Mouse (Mus musculus): ENCODE data around the gene Asl.
A peak's percentile ranks its signal among the peaks of the same experiment; 100 is the strongest.

Asl gene

GRCm38 (mm10) chr5:130003229-130003628 lies 25.8 kb downstream of the Asl start:
- DNase-seq (ENCODE audit: low read depth): no peak

- peak; percentile 76 for DNase-seq (ENCODE audit: low read depth)
Observed at GRCm38 (mm10) chr5:130002301-130003146, 26.5 kb downstream of the Asl start, which contains the start of gene Gusb. TSS of gene Gusb (minus strand) at chr5:130003049.

- peak; percentile 27 for DNase-seq (ENCODE audit: low read depth)
Observed at GRCm38 (mm10) chr5:130001356-130001987, 27.6 kb downstream of the Asl start.

- DNase-seq (ENCODE audit: low read depth): no peak
Observed at GRCm38 (mm10) chr5:130000735-130001134, 28.3 kb downstream of the Asl start.

GRCm38 (mm10) chr5:129999097-129999496 lies 29.9 kb downstream of the Asl start:
- peak; percentile 85 for DNase-seq (ENCODE audit: low read depth)

GRCm38 (mm10) chr5:129997700-129998099 lies 31.3 kb downstream of the Asl start:
- DNase-seq (ENCODE audit: low read depth): no peak

GRCm38 (mm10) chr5:129994989-129995388 lies 34.1 kb downstream of the Asl start:
- no peak for DNase-seq (ENCODE audit: low read depth)

GRCm38 (mm10) chr5:129993374-129993773 lies 35.7 kb downstream of the Asl start:
- DNase-seq (ENCODE audit: low read depth): no peak

- no peak for DNase-seq (ENCODE audit: low read depth)
Observed at GRCm38 (mm10) chr5:129991898-129992297, 37.1 kb downstream of the Asl start.

- no peak for DNase-seq (ENCODE audit: low read depth)
Observed at GRCm38 (mm10) chr5:129989376-129989775, 39.7 kb downstream of the Asl start.

GRCm38 (mm10) chr5:129980216-129980615 lies 48.8 kb downstream of the Asl start:
- DNase-seq (ENCODE audit: low read depth): no peak

- no peak for DNase-seq (ENCODE audit: low read depth)
Observed at GRCm38 (mm10) chr5:129978608-129979007, 50.4 kb downstream of the Asl start.

GRCm38 (mm10) chr5:129977768-129978167 lies 51.3 kb downstream of the Asl start:
- no peak for DNase-seq (ENCODE audit: low read depth)

- no peak for DNase-seq (ENCODE audit: low read depth)
Observed at GRCm38 (mm10) chr5:129974866-129975311, 54.2 kb downstream of the Asl start.

- no peak for DNase-seq (ENCODE audit: low read depth)
Observed at GRCm38 (mm10) chr5:129974354-129974753, 54.7 kb downstream of the Asl start.

- no peak for DNase-seq (ENCODE audit: low read depth)
Observed at GRCm38 (mm10) chr5:129971491-129971890, 57.6 kb downstream of the Asl start.

- no peak for DNase-seq (ENCODE audit: low read depth)
Observed at GRCm38 (mm10) chr5:129968417-129968816, 60.6 kb downstream of the Asl start.

- DNase-seq (ENCODE audit: low read depth): no peak
Observed at GRCm38 (mm10) chr5:129966448-129966847, 62.6 kb downstream of the Asl start.

GRCm38 (mm10) chr5:129963224-129963623 lies 65.8 kb downstream of the Asl start:
- no peak for DNase-seq (ENCODE audit: low read depth)
